Mouse (Mus musculus) heart, embryonic 14.5 days (tissue): ENCODE results near the gene Pde5a. TPM values are rescaled to one million over a fixed set of nuclear protein-coding genes. Genes with fewer than 3 reads are reported as not detected.

Source experiments
- ATAC-seq: fragments of 200-750 bp; cut with Nextera tagmentation; 2 replicates; pipeline ENCODE4 v1.8.0; 2017; ENCODE audit warnings: low read depth, moderate TSS enrichment; ENCODE audit not compliant: insufficient number of reproducible peaks, insufficient read depth, low FRiP score
- H3K27ac ChIP-seq, 2 experiments: fragments of 200-500 bp in 1 of 2; fragments of 300-500 bp in 1 of 2; sonication (generic) in 1 of 2; replicated peaks in 1 of 2; 2 replicates each; pipeline ENCODE4 v1.5.1; 2012 to 2014; ENCODE audit warnings: low read depth in 2 of 2, low read length in 2 of 2, control low read depth in 1 of 2, mild to moderate bottlenecking in 1 of 2, mixed read lengths in 1 of 2; ENCODE audit not compliant: control insufficient read depth in 1 of 2, insufficient read depth in 1 of 2
- H3K27me3 ChIP-seq: fragments of 300-500 bp; sonication (generic); 2 replicates; pipeline ENCODE4 v1.6.1; 2014; ENCODE audit warnings: mild to moderate bottlenecking, low read length, control low read depth; ENCODE audit not compliant: control insufficient read depth, insufficient read depth
- H3K36me3 ChIP-seq: fragments of 300-500 bp; sonication (generic); 2 replicates; pipeline ENCODE4 v1.6.1; 2014; ENCODE audit warnings: mild to moderate bottlenecking, control low read depth, low read length, mixed read lengths; ENCODE audit not compliant: control insufficient read depth, insufficient read depth
- H3K4me1 ChIP-seq, 2 experiments: fragments of 200-500 bp in 1 of 2; fragments of 300-500 bp in 1 of 2; sonication (generic) in 1 of 2; 2 replicates each; pipeline ENCODE4 v1.6.1; 2012 to 2014; ENCODE audit warnings: low read length in 2 of 2, control low read depth in 1 of 2, mixed read lengths in 1 of 2; ENCODE audit not compliant: control insufficient read depth in 2 of 2, insufficient read depth in 2 of 2
- H3K4me2 ChIP-seq: fragments of 300-500 bp; sonication (generic); 2 replicates; pipeline ENCODE4 v1.6.1; 2014; ENCODE audit warnings: mild to moderate bottlenecking, low read length
- H3K4me3 ChIP-seq, 2 experiments: fragments of 200-500 bp in 1 of 2; fragments of 300-500 bp in 1 of 2; sonication (generic) in 1 of 2; 2 replicates each; pipeline ENCODE4 v1.5.1; 2012 to 2014; ENCODE audit warnings: low read length in 2 of 2, mild to moderate bottlenecking in 2 of 2, control low read depth in 1 of 2, low read depth in 1 of 2, moderate library complexity in 1 of 2; ENCODE audit not compliant: control insufficient read depth in 1 of 2, insufficient read depth in 1 of 2
- H3K9ac ChIP-seq: fragments of 300-500 bp; sonication (generic); 2 replicates; pipeline ENCODE4 v1.6.1; 2014; ENCODE audit warnings: mild to moderate bottlenecking, low read length
- H3K9me3 ChIP-seq: fragments of 300-500 bp; sonication (generic); 2 replicates; pipeline ENCODE4 v1.6.1; 2016; ENCODE audit warnings: low read length, control low read depth; ENCODE audit not compliant: control insufficient read depth
- WGBS: fragments of 180-500 bp; shearing (Covaris S2); extraction: QIAGEN DNeasy Blood & Tissue Kit; methylation state at CpG from one replicate; pipeline ENCODE4 v1.1.7; 2014; 5-methylcytosine and 5-hydroxymethylcytosine counted together
- polyA plus RNA-seq: library from polyadenylated mRNA; unstranded; fragments of >200 nt; fragmentation: Nextera tagmentation; extraction: Ambion mirVana; gene quantifications from 2 replicates; pipeline ENCODE4 v1.2.1, GENCODE M21; 2014

Pde5a gene
- polyA plus RNA-seq, 1 experiment from 2014 or later: 4.1 TPM

- Histone ChIP-seq H3K9me3 (no peaks in the 10 kb centered on the region), H3K4me1 (peaks cover 0 to 5% of the 10 kb centered on the region in 2 experiments; a peak in 1 of 4 replicates), H3K27me3 (no peaks in the 10 kb centered on the region), H3K4me2 (no peak overlapping the region), H3K27ac (no peak overlapping the region), H3K4me3 (no peak overlapping the region), H3K9ac (no peak overlapping the region), H3K36me3 (0 out of 2 replicates have a peak, but pooled peaks cover 3% of the 10 kb centered on the region)
- ATAC-seq: no peak
- 53% methylated on average over 4 of the region's 4 CpGs for WGBS
Observed at GRCm38 (mm10) chr3:122820700-122821099, 92.0 kb downstream of the Pde5a start.

- ATAC-seq: no peak
- Histone ChIP-seq H3K4me1 (no peaks in the 10 kb centered on the region), H3K27me3 (no peaks in the 10 kb centered on the region), H3K9me3 (no peaks in the 10 kb centered on the region), H3K27ac (no peak overlapping the region), H3K9ac (no peak overlapping the region), H3K4me3 (no peak overlapping the region), H3K36me3 (0 out of 2 replicates have a peak, but pooled peaks cover 3% of the 10 kb centered on the region), H3K4me2 (no peak overlapping the region)
- WGBS: 89% methylated on average over 11 of the region's 11 CpGs
Observed at GRCm38 (mm10) chr3:122828270-122829058, 99.7 kb downstream of the Pde5a start.

GRCm38 (mm10) chr3:122834519-122834918 lies 105.8 kb downstream of the Pde5a start:
- Histone ChIP-seq H3K4me1 (peaks cover 0 to 7% of the 10 kb centered on the region in 2 experiments; a peak in 2 of 4 replicates), H3K27ac (no peak overlapping the region), H3K9ac (no peak overlapping the region), H3K4me3 (no peak overlapping the region), H3K4me2 (no peak overlapping the region), H3K9me3 (no peaks in the 10 kb centered on the region), H3K27me3 (no peaks in the 10 kb centered on the region), H3K36me3 (no peaks in the 10 kb centered on the region)
- no peak for ATAC-seq
- 65% methylated on average over 5 of the region's 5 CpGs for WGBS

- no peak overlapping the region for H3K9ac ChIP-seq
- no peaks in the 10 kb centered on the region for H3K27me3 ChIP-seq
- H3K36me3 ChIP-seq: no peaks in the 10 kb centered on the region
- H3K27ac ChIP-seq: 0 out of 4 replicates have a peak overlapping the region, but pooled peaks of 1 of the 2 experiments have one; percentile 9
- 68% methylated on average over 8 of the region's 8 CpGs for WGBS
- H3K4me3 ChIP-seq: no peak overlapping the region
- peaks cover 0 to 7% of the 10 kb centered on the region in 2 experiments; a peak in 2 of 4 replicates for H3K4me1 ChIP-seq
- H3K9me3 ChIP-seq: no peaks in the 10 kb centered on the region
- H3K4me2 ChIP-seq: no peak overlapping the region
- no peak for ATAC-seq
Observed at GRCm38 (mm10) chr3:122835097-122835850, 106.5 kb downstream of the Pde5a start.

- no peak overlapping the region for H3K9ac ChIP-seq
- no peak for ATAC-seq
- H3K4me2 ChIP-seq: no peak overlapping the region
- peaks cover 0 to 7% of the 10 kb centered on the region in 2 experiments; a peak in 2 of 4 replicates for H3K4me1 ChIP-seq
- no peaks in the 10 kb centered on the region for H3K9me3 ChIP-seq
- 60% methylated on average over 2 of the region's 2 CpGs for WGBS
- no peaks in the 10 kb centered on the region for H3K27me3 ChIP-seq
- H3K4me3 ChIP-seq: no peak overlapping the region
- H3K36me3 ChIP-seq: no peaks in the 10 kb centered on the region
- H3K27ac ChIP-seq: no peak overlapping the region
Observed at GRCm38 (mm10) chr3:122837639-122838038, 108.9 kb downstream of the Pde5a start.

- no peak overlapping the region; a peak in 1 of 4 replicates for H3K27ac ChIP-seq
- WGBS: 49% methylated on average over 5 of the region's 5 CpGs
- H3K4me2 ChIP-seq: no peak overlapping the region
- ATAC-seq: no peak
- H3K4me3 ChIP-seq: no peak overlapping the region
- no peaks in the 10 kb centered on the region; a peak in 1 of 4 replicates for H3K4me1 ChIP-seq
- H3K27me3 ChIP-seq: no peaks in the 10 kb centered on the region
- no peak overlapping the region for H3K9ac ChIP-seq
- no peaks in the 10 kb centered on the region for H3K9me3 ChIP-seq
- H3K36me3 ChIP-seq: no peaks in the 10 kb centered on the region
Observed at GRCm38 (mm10) chr3:122848410-122849034, 119.8 kb downstream of the Pde5a start.

- Histone ChIP-seq H3K27ac (no peak overlapping the region), H3K9ac (no peak overlapping the region), H3K9me3 (no peaks in the 10 kb centered on the region), H3K4me2 (peak overlapping the region; percentile 11; the same call in 1 of the 2 replicates), H3K4me3 (no peak overlapping the region), H3K36me3 (no peaks in the 10 kb centered on the region), H3K4me1 (no peaks in the 10 kb centered on the region; a peak in 1 of 4 replicates), H3K27me3 (no peaks in the 10 kb centered on the region)
- ATAC-seq: no peak
- 51% methylated on average over 11 of the region's 11 CpGs for WGBS
Observed at GRCm38 (mm10) chr3:122855149-122855548, 126.4 kb downstream of the Pde5a start.
